Mouse (Mus musculus) liver, embryonic 11.5 days (tissue): ENCODE results near the gene Eef1akmt3. TPM values are rescaled to one million over a fixed set of nuclear protein-coding genes. Genes with fewer than 3 reads are reported as not detected.
A peak's percentile ranks its signal among the peaks of the same experiment; 100 is the strongest.

Experiments
- ATAC-seq: fragments of 200-750 bp; cut with Nextera tagmentation; replicated peaks from 2 replicates; pipeline ENCODE4 v1.8.0; 2017; ENCODE audit warnings: moderate number of reproducible peaks, mild to moderate bottlenecking, moderate TSS enrichment, moderate library complexity; ENCODE audit not compliant: low FRiP score
- DNase-seq: peaks from one replicate; pipeline ENCODE4 v3.0.0-alpha.2; 2017; ENCODE audit warnings: low spot score
- H3K27ac ChIP-seq: fragments of 300-500 bp; sonication (generic); 2 replicates; pipeline ENCODE4 v1.5.1; 2014; ENCODE audit warnings: mild to moderate bottlenecking, low read depth, low read length, control low read depth
- H3K27me3 ChIP-seq: fragments of 300-500 bp; sonication (generic); replicated peaks from 2 replicates; pipeline ENCODE4 v1.6.1; 2014; ENCODE audit warnings: low read length, mixed read lengths; ENCODE audit not compliant: control insufficient read depth, insufficient read depth
- H3K36me3 ChIP-seq: fragments of 300-500 bp; sonication (generic); 2 replicates; pipeline ENCODE4 v1.6.1; 2014; ENCODE audit warnings: mild to moderate bottlenecking, low read length, moderate library complexity, mixed read lengths; ENCODE audit not compliant: control insufficient read depth, insufficient read depth
- H3K4me1 ChIP-seq: fragments of 300-500 bp; sonication (generic); replicated peaks from 2 replicates; pipeline ENCODE4 v1.6.1; 2014; ENCODE audit warnings: low read length, mixed read lengths; ENCODE audit not compliant: control insufficient read depth, insufficient read depth
- H3K4me2 ChIP-seq: fragments of 300-500 bp; sonication (generic); 2 replicates; pipeline ENCODE4 v1.6.1; 2014; ENCODE audit warnings: mild to moderate bottlenecking, control low read depth, moderate library complexity
- H3K4me3 ChIP-seq: fragments of 300-500 bp; sonication (generic); 2 replicates; pipeline ENCODE4 v1.5.1; 2014; ENCODE audit warnings: low read depth, low read length, control low read depth
- H3K9ac ChIP-seq: fragments of 300-500 bp; sonication (generic); 2 replicates; pipeline ENCODE4 v1.6.1; 2014; ENCODE audit warnings: low read depth, low read length, control low read depth
- H3K9me3 ChIP-seq: fragments of 300-500 bp; sonication (generic); 2 replicates; pipeline ENCODE4 v1.6.1; 2016; ENCODE audit warnings: low read length, inconsistent platforms, mixed read lengths; ENCODE audit not compliant: control insufficient read depth
- WGBS: fragments of 180-500 bp; shearing (Covaris S2); extraction: QIAGEN DNeasy Blood & Tissue Kit; methylation state at CpG from one replicate; pipeline ENCODE4 v1.1.7; 2014; 5-methylcytosine and 5-hydroxymethylcytosine counted together
- polyA plus RNA-seq: library from polyadenylated mRNA; unstranded; fragments of >200 nt; fragmentation: Nextera tagmentation; extraction: Ambion mirVana; gene quantifications from 2 replicates; pipeline ENCODE4 v1.2.1, GENCODE M21; 2014

Gene Eef1akmt3
- polyA plus RNA-seq, 1 experiment from 2014 or later: 0.11 TPM

DNA sequence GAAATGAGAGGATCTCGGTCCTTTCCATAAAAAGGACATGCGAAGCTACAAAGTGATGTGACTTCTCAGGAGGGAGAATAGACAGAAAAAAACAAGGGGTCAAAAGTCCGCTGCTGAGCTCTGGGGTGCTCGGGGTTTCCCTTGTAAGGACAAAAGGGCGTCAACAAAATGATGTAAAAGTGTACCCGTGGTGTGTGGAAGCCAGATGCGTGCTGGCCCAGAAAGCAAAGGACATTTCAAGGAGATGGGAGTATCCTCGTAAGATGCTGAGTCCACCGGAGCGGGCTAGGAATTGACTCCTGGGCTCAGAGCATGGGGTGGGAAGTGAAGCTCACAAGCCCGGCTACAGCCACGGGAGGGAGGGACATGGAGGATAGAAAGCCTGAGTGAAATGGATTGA is 3.7 kb downstream of the Eef1akmt3 start:
- H3K4me3 ChIP-seq: no peak overlapping the region
- no peak overlapping the region for H3K27ac ChIP-seq
- no peak overlapping the region for H3K9ac ChIP-seq
- H3K9me3 ChIP-seq: no peaks in the 10 kb centered on the region
- H3K4me2 ChIP-seq: no peak overlapping the region
- ATAC-seq (no peak), DNase-seq (no peak)
- peaks cover 3% of the 10 kb centered on the region for H3K4me1 ChIP-seq
- peaks cover 12% of the 10 kb centered on the region for H3K27me3 ChIP-seq
- 74% methylated on average over 12 of the region's 12 CpGs for WGBS
- no peaks in the 10 kb centered on the region for H3K36me3 ChIP-seq

DNA sequence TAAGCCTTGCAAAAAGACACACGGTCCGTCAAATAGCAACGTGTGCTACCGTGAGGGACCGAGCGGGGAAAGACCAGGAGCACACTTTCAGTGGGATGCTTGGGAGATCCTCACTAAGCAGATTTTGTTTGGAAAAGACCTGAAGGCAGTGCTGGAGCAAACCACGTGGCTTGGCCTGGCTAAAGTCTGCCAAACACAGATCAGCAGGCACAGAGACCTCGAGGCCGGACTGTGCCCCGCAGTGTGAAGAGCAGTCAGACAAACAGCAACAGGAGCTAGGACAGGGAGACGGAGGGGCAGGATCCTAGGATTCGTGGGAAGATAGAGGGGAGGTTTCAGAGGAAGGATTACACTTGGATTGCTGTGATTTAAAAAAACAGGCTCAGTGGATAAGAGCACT is 5.0 kb downstream of the Eef1akmt3 start:
- Histone ChIP-seq H3K9me3 (no peaks in the 10 kb centered on the region), H3K36me3 (no peaks in the 10 kb centered on the region), H3K4me1 (no peaks in the 10 kb centered on the region), H3K27me3 (peaks cover 12% of the 10 kb centered on the region), H3K9ac (no peak overlapping the region), H3K4me3 (no peak overlapping the region), H3K4me2 (no peak overlapping the region), H3K27ac (no peak overlapping the region)
- DNase-seq (no peak), ATAC-seq (no peak)
- WGBS: 79% methylated on average over 12 of the region's 12 CpGs

DNA sequence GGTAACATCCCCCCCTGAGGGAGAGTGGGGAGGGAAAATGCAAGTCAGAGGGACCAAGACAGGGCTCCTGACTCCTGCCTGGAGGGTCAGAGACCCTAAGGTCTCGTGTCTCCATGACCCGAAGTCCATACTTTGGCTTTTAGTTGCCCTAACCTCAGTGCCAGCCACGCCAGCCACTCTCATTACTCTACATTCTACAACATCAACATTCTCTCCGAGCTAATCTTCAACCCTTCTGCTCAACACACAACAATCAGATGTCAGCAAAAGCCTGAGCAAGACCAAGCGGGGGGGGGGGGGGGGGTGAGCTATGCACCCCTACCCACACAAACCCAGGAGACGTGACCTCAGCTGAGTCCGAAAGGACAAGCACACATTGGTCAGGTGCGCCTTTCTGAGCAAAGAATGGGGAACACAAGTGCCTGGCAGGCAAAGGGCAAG is 8.0 kb downstream of the Eef1akmt3 start:
- DNase-seq: no peak
- H3K9ac ChIP-seq: no peak overlapping the region
- ATAC-seq: no peak

DNA sequence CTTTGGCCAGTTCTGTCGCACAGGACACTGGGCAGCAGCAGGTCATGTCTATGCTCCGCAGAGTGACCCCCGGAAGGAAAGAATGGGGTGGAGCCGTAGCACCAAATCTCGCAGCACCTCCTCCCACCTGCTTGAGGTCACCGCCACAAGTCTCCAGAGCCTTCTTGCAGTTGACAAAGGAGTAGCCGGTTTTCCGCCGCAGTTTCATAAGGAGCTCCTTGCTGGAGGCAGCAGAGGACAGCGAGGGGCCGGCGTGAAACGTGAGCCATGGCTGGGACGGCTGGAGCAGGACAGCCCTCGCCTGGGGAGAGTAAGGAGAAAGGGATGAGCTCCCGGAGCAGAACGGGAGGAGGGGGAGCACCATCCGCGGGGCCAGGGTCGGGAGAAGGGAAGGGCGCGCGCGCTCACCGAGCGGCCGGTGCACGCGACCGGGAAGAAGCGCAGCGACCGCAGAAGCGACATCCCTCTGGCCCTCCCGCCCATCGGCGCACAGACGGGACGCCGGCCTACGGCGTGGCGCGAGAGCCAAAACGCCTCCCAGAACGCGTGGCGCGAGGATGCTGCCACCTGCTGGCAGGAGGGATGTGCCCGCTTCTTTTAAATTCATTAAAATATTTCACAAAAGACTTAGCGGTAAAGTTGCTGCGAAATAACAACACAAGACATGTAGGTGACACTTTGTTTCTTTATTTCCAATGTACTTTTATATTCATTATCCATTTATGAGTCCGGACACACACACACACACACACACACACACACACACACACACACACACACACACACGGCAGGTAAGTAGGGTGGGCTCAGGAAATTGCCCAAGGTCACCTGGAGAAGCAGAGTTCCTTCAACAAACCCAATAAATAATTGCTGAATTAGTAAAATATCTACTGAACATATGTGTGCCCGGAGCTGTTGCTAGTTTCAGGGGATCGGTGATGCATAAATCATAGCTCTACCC is 10.7 kb downstream of the Eef1akmt3 start, which contains the start of gene Tsfm:
Gene Tsfm, minus strand, starts transcription at position 505 of the 961 bp plus-strand sequence.
- H3K27me3 ChIP-seq: no peaks in the 10 kb centered on the region
- H3K4me3 ChIP-seq: peak within 1 kb of the TSS; percentile 96
- ATAC-seq: peak; percentile 88
- peak; percentile 88 for DNase-seq
- 5% methylated on average over 56 of the region's 56 CpGs for WGBS
- no peaks in the 10 kb centered on the region for H3K9me3 ChIP-seq
- H3K9ac ChIP-seq: peak within 1 kb of the TSS; percentile 96
- peak within 1 kb of the TSS; percentile 87 for H3K27ac ChIP-seq
- H3K4me2 ChIP-seq: peak within 1 kb of the TSS; percentile 79
- H3K36me3 ChIP-seq: peaks cover 23% of the 10 kb centered on the region
- H3K4me1 ChIP-seq: no peaks in the 10 kb centered on the region; the same call in 1 of the 2 replicates

More for the DNA sequence above, 8.0 kb downstream of the Eef1akmt3 start:
- Histone ChIP-seq H3K36me3 (peaks cover 3% of the 10 kb centered on the region), H3K9me3 (no peaks in the 10 kb centered on the region), H3K27ac (no peak overlapping the region), H3K4me3 (no peak overlapping the region), H3K27me3 (no peaks in the 10 kb centered on the region; the same call in 1 of the 2 replicates), H3K4me1 (no peaks in the 10 kb centered on the region; the same call in 1 of the 2 replicates), H3K4me2 (no peak overlapping the region)
- 76% methylated on average over 7 of the region's 8 CpGs for WGBS

DNA sequence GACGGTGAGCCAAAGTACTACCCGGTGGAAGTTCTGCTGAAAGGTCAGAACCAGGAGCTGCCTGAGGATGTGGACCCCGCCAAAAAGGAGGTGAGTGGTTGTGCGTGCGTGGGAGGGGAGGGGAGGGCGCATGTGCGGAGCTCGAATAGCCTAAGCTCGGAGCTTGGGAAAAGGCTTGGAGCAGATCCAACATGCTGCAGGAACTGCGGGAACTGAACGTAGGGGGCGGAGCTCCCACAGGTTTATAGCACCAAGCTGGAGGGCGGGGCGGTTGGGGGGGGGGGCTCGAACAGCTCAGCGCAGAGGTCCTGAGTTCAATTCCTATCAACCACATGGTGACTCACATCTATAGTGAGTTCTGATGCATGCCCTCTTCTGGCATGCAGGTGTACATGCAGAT is 22.9 kb downstream of the Eef1akmt3 start:
- Histone ChIP-seq H3K4me3 (no peak overlapping the region), H3K27ac (no peak overlapping the region), H3K27me3 (no peaks in the 10 kb centered on the region), H3K9ac (no peak overlapping the region), H3K4me2 (no peak overlapping the region), H3K9me3 (no peaks in the 10 kb centered on the region), H3K4me1 (no peaks in the 10 kb centered on the region; the same call in 1 of the 2 replicates), H3K36me3 (no peaks in the 10 kb centered on the region; the same call in 1 of the 2 replicates)
- DNase-seq (no peak), ATAC-seq (no peak)
- 79% methylated on average over 16 of the region's 16 CpGs for WGBS

DNA sequence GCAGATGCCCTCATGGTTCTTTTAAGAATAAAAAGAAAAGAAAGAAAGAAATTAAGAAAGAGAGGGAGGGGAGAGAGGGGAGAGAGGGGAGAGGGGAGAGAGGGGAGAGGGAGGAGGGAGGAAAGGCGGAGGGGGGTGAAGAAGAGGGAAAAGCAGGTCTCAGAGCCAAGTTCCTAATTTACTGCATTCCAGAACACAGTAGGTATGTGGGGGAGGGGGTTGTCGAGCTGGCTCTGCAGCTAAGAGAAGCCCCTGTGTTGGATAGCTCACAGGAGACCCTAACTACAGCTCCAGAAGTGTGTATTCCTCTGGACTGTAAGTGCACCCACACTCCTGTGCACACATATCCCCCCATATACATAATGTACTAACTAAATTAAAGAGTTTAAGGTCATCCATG is 24.2 kb downstream of the Eef1akmt3 start:
- Histone ChIP-seq H3K4me3 (no peak overlapping the region), H3K4me2 (no peak overlapping the region), H3K9me3 (no peaks in the 10 kb centered on the region), H3K36me3 (no peaks in the 10 kb centered on the region), H3K27ac (no peak overlapping the region), H3K27me3 (no peaks in the 10 kb centered on the region), H3K9ac (no peak overlapping the region), H3K4me1 (no peaks in the 10 kb centered on the region; the same call in 1 of the 2 replicates)
- DNase-seq (no peak), ATAC-seq (no peak)
- WGBS: 20% methylated on average over 2 of the region's 2 CpGs

DNA sequence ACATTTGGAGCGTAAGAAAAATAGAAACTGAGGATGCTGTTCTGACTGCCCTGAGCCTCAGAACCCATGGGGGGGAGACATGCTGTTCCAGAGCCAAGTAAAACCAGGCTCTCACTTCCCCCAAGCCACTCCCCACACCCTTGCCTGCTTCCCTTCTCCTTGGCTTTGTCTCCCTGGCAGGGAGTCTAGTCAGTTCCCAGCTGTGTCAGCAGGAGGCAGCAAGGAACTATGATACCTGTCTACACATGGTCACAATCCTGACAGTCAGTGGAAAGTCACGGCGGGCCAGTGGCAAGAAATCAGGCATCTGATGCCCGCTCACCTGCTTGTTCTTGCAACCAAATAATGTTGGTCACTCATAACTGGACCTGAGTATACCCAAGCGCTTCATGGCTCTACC is 24.8 kb downstream of the Eef1akmt3 start:
- no peaks in the 10 kb centered on the region; the same call in 1 of the 2 replicates for H3K4me1 ChIP-seq
- 55% methylated on average over 5 of the region's 5 CpGs for WGBS
- no peak overlapping the region for H3K27ac ChIP-seq
- DNase-seq (no peak), ATAC-seq (no peak)
- H3K27me3 ChIP-seq: no peaks in the 10 kb centered on the region
- no peak overlapping the region for H3K4me3 ChIP-seq
- no peaks in the 10 kb centered on the region for H3K36me3 ChIP-seq
- no peaks in the 10 kb centered on the region for H3K9me3 ChIP-seq
- H3K4me2 ChIP-seq: no peak overlapping the region
- H3K9ac ChIP-seq: no peak overlapping the region

DNA sequence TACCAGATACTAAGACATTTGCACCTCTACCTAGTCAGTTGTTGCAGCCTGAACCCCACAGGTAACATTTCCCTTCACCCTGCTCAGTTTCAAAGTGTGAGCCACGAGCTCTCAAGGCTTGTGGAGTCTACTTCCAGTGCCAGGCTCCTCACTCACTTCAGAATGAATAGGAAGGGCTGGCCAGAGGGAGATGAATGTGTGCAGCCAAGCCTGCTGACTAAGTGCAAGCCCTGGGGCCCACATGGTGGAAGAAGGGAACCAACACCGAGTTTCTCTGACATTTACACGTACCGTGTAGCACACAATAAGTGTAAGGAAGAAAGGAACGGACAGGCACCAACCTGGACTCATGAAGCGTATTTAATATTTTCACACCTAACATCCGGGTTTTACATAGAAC is 37.5 kb downstream of the Eef1akmt3 start:
- H3K9ac ChIP-seq: no peak overlapping the region
- no peaks in the 10 kb centered on the region for H3K4me1 ChIP-seq
- peaks cover 3% of the 10 kb centered on the region; the same call in 1 of the 2 replicates for H3K36me3 ChIP-seq
- H3K9me3 ChIP-seq: no peaks in the 10 kb centered on the region
- no peak for DNase-seq
- no peak overlapping the region for H3K4me2 ChIP-seq
- ATAC-seq: no peak
- no peak overlapping the region for H3K4me3 ChIP-seq
- no peak overlapping the region for H3K27ac ChIP-seq
- H3K27me3 ChIP-seq: no peaks in the 10 kb centered on the region
- WGBS: 79% methylated on average over 7 of the region's 7 CpGs
